Mouse (Mus musculus) forebrain, embryonic 15.5 days (tissue): Measurements from ENCODE around the gene Serhl. TPM values are rescaled to one million over a fixed set of nuclear protein-coding genes. Genes with fewer than 3 reads are reported as not detected.
"Not testable (repeated sequence)": the region's sequence is repeated elsewhere in the genome, so short reads cannot be mapped to it uniquely, and the experiment has no call there.

ENCODE experiments used
- ATAC-seq: fragments of 200-750 bp; cut with Nextera tagmentation; replicated peaks from 2 replicates; pipeline ENCODE4 v1.8.0; 2017; ENCODE audit warnings: mild to moderate bottlenecking, moderate TSS enrichment, moderate library complexity
- H3K27ac ChIP-seq: fragments of 300-500 bp; sonication (generic); replicated peaks from 2 replicates; pipeline ENCODE4 v1.5.1; 2015; ENCODE audit warnings: mild to moderate bottlenecking, inconsistent platforms
- H3K27me3 ChIP-seq: fragments of 300-500 bp; sonication (generic); 2 replicates; pipeline ENCODE4 v1.6.1; 2015; ENCODE audit warnings: inconsistent platforms
- H3K36me3 ChIP-seq: fragments of 300-500 bp; sonication (generic); 2 replicates; pipeline ENCODE4 v1.6.1; 2015; ENCODE audit warnings: mild to moderate bottlenecking, inconsistent platforms
- H3K4me1 ChIP-seq: fragments of 300-500 bp; sonication (generic); 2 replicates; pipeline ENCODE4 v1.6.1; 2015; ENCODE audit warnings: inconsistent platforms
- H3K4me2 ChIP-seq: fragments of 300-500 bp; sonication (generic); replicated peaks from 2 replicates; pipeline ENCODE4 v1.6.1; 2015; ENCODE audit warnings: mild to moderate bottlenecking, inconsistent platforms
- H3K4me3 ChIP-seq: fragments of 300-500 bp; sonication (generic); 2 replicates; pipeline ENCODE4 v1.5.1; 2015; ENCODE audit warnings: mild to moderate bottlenecking, inconsistent platforms
- H3K9ac ChIP-seq: fragments of 300-500 bp; sonication (generic); replicated peaks from 2 replicates; pipeline ENCODE4 v1.6.1; 2015; ENCODE audit warnings: mild to moderate bottlenecking, inconsistent platforms
- H3K9me3 ChIP-seq: fragments of 300-500 bp; sonication (generic); 2 replicates; pipeline ENCODE4 v1.6.1; 2016; ENCODE audit warnings: inconsistent platforms
- WGBS: fragments of 180-500 bp; shearing (Covaris S2); methylation state at CpG from one replicate; pipeline ENCODE4 v1.1.7; 2015; ENCODE audit warnings: mixed read lengths; 5-methylcytosine and 5-hydroxymethylcytosine counted together
- polyA plus RNA-seq: library from polyadenylated mRNA; unstranded; fragments of >200 nt; fragmentation: Nextera tagmentation; extraction: Ambion mirVana; gene quantifications from 2 replicates; pipeline ENCODE4 v1.2.1, GENCODE M21; 2015

The Serhl gene
- polyA plus RNA-seq, result 31.3 and 35.9 TPM in 2 replicates

- no peak for ATAC-seq
- Histone ChIP-seq H3K9ac (no peak within 1 kb of the TSS), H3K36me3 (no peaks in the 10 kb centered on the region), H3K9me3 (no peaks in the 10 kb centered on the region), H3K4me2 (peak within 1 kb of the TSS; percentile 1; the same call in 1 of the 2 replicates), H3K27me3 (0 out of 2 replicates have a peak, but pooled peaks cover 4% of the 10 kb centered on the region), H3K27ac (no peak within 1 kb of the TSS), H3K4me3 (no peak within 1 kb of the TSS), H3K4me1 (peaks cover 12% of the 10 kb centered on the region)
- WGBS, result 17% methylated on average over 7 of the region's 7 CpGs
Measured at GRCm38 (mm10) chr15:83089429-83089605, at the start of gene Serhl. Gene Serhl, plus strand, starts transcription at chr15:83089506.

DNA sequence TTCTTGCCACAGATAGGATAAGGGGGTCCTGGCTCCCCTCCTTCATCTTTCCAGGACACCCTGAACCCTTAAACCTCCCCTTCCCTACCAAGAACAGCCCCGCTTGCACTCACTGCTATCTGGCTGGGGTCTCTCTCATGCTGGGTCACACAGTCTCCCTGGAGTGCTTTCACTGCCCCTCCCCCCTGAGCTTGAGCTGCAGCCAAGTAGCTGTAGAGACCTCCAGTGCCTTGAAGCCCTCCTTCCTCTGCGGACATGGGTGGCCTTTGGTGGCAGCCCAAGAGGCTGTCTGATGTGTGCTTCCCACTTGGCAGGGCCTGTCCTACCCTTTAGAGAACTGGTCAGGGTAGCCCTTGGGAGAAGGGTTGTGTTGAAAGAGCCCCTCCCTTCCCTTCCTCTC, 49.1 kb upstream of the Serhl start:
- WGBS, result 25% methylated on average over 2 of the region's 2 CpGs
- peaks cover 55% of the 10 kb centered on the region for H3K4me1 ChIP-seq

GRCm38 (mm10) chr15:83042655-83043361, 46.5 kb upstream of the Serhl start:
- peaks cover 36% of the 10 kb centered on the region for H3K4me1 ChIP-seq
- H3K4me3 ChIP-seq, result peak overlapping the region; percentile 29
- peak overlapping the region; percentile 83 for H3K27ac ChIP-seq
- WGBS, result 2% methylated on average over 6 of the region's 6 CpGs
- peak overlapping the region; percentile 49 for H3K9ac ChIP-seq
- no peaks in the 10 kb centered on the region for H3K36me3 ChIP-seq
- 0 out of 2 replicates have a peak, but pooled peaks cover 6% of the 10 kb centered on the region for H3K9me3 ChIP-seq
- H3K4me2 ChIP-seq, result peak overlapping the region; percentile 47
- peak; percentile 69 for ATAC-seq
- H3K27me3 ChIP-seq, result no peaks in the 10 kb centered on the region

More for the DNA sequence above, 49.1 kb upstream of the Serhl start:
- no peaks in the 10 kb centered on the region for H3K27me3 ChIP-seq
- no peak overlapping the region for H3K4me3 ChIP-seq
- H3K36me3 ChIP-seq, result no peaks in the 10 kb centered on the region
- no peaks in the 10 kb centered on the region for H3K9me3 ChIP-seq
- H3K9ac ChIP-seq, result no peak overlapping the region
- H3K27ac ChIP-seq, result no peak overlapping the region
- no peak overlapping the region for H3K4me2 ChIP-seq
- no peak for ATAC-seq

DNA sequence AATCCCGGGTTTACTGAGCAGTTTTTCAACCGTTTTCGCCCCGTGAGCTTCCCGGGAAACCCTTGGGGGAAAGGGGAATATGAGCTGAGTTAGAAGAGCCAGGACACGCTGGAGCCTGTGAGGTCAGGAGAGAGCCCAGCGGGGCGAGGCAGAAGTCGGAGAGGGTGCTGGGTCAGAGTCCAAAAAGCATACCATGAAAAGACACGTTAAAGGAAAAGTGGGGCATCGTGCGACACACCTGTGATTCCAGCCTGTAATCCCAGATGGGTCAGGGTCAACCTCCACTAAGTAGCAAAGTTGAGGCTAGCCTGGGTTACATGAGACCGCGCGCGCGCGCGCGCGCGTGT, 46.0 kb upstream of the Serhl start:
- no peaks in the 10 kb centered on the region for H3K36me3 ChIP-seq
- no peaks in the 10 kb centered on the region for H3K27me3 ChIP-seq
- peak overlapping the region; percentile 49 for H3K9ac ChIP-seq
- H3K27ac ChIP-seq, result peak overlapping the region; percentile 83
- H3K4me2 ChIP-seq, result peak overlapping the region; percentile 47
- peaks cover 32% of the 10 kb centered on the region for H3K4me1 ChIP-seq
- ATAC-seq, result no peak
- H3K4me3 ChIP-seq, result no peak overlapping the region; the same call in 1 of the 2 replicates
- H3K9me3 ChIP-seq, result 0 out of 2 replicates have a peak, but pooled peaks cover 6% of the 10 kb centered on the region
- WGBS, result 66% methylated on average over 22 of the region's 22 CpGs

- not testable (repeated sequence) for H3K36me3 ChIP-seq, H3K9me3 ChIP-seq, H3K4me3 ChIP-seq, H3K27ac ChIP-seq, H3K9ac ChIP-seq, H3K4me2 ChIP-seq, H3K27me3 ChIP-seq, ATAC-seq
- H3K4me1 ChIP-seq, result peaks cover 25% of the 10 kb centered on the region
- 88% methylated on average over 5 of the region's 5 CpGs for WGBS
Measured at GRCm38 (mm10) chr15:83045565-83045964, 43.7 kb upstream of the Serhl start.

GRCm38 (mm10) chr15:83046308-83046707, 43.0 kb upstream of the Serhl start:
- 98% methylated on average over 3 of the region's 3 CpGs for WGBS
- Histone ChIP-seq H3K36me3 (no peaks in the 10 kb centered on the region), H3K27me3 (no peaks in the 10 kb centered on the region), H3K27ac (no peak overlapping the region), H3K9me3 (0 out of 2 replicates have a peak, but pooled peaks cover 6% of the 10 kb centered on the region), H3K4me1 (peaks cover 23% of the 10 kb centered on the region), H3K4me2 (no peak overlapping the region), H3K9ac (no peak overlapping the region), H3K4me3 (no peak overlapping the region)
- no peak for ATAC-seq

- H3K4me1 ChIP-seq, result peaks cover 22% of the 10 kb centered on the region
Measured at GRCm38 (mm10) chr15:83046730-83047129, 42.6 kb upstream of the Serhl start.

DNA sequence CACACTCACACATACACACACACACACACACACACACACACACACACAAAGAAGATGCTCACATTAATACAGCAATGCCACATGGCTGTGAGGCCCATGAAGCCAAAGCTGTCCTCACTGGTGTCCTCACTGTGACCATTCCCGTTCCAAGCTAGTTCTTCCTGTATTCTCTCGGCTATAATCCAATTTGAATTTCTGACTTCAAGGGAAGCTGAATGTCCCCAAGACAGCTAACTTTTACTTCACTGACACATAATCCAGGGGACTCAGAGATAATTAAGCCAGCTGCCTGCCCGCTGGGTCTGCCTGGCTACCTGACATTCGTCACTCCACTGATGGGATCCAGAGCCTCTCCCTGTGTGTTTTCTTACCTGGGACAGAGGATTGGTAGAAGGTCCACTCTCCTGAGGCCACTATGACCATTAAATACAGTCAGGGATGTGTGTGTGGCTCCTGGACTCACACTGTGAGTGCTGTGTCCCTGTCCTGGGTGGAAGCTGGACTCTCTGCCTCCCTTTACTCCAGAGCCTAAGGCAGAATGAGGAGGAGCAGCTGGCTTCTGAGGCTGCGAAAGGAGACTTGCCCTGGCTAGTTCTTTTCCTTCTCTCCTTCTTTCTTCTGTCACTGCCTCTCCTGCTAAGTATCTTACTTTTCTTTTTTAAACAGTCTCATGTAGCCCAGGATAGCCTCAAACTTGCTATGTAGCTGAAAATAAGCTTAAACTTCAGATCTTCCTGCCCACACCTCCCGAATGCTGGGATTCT, 36.8 kb upstream of the Serhl start:
- ATAC-seq, result no peak
- H3K27ac ChIP-seq, result no peak overlapping the region
- WGBS, result 67% methylated on average over 6 of the region's 6 CpGs

More at GRCm38 (mm10) chr15:83046730-83047129, 42.6 kb upstream of the Serhl start:
- Histone ChIP-seq H3K4me3 (no peak overlapping the region), H3K4me2 (no peak overlapping the region), H3K36me3 (no peaks in the 10 kb centered on the region), H3K27me3 (no peaks in the 10 kb centered on the region), H3K9ac (no peak overlapping the region), H3K27ac (no peak overlapping the region), H3K9me3 (0 out of 2 replicates have a peak, but pooled peaks cover 6% of the 10 kb centered on the region)
- WGBS, result 89% methylated on average over 7 of the region's 7 CpGs
- ATAC-seq, result no peak

DNA sequence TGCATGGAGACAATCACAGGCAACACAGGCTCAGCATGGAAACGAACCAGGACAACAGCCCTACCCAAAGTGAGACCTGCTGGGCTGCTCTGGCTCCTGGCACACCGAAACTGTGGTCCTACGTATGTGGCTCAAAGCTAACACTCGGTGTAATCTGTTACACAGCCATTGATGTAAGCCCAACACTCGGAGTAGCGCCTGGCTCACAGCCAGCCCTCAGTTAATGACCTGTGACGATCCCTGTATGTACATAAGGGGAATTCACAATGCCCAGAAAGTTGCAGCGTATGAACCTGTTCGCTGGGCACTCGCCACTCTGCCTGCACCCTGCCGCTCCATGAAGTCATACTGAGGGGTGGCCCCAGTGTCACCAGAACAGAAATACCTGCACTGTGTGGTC, 36.0 kb upstream of the Serhl start:
- Histone ChIP-seq H3K27ac (no peak overlapping the region), H3K36me3 (no peaks in the 10 kb centered on the region), H3K9me3 (no peaks in the 10 kb centered on the region), H3K4me3 (no peak overlapping the region), H3K27me3 (no peaks in the 10 kb centered on the region), H3K4me1 (peaks cover 24% of the 10 kb centered on the region), H3K9ac (no peak overlapping the region), H3K4me2 (no peak overlapping the region)
- ATAC-seq, result no peak
- WGBS, result 25% methylated on average over 11 of the region's 11 CpGs

More for the DNA sequence above, 36.8 kb upstream of the Serhl start:
- peaks cover 24% of the 10 kb centered on the region for H3K4me1 ChIP-seq
- H3K9me3 ChIP-seq, result no peaks in the 10 kb centered on the region
- H3K9ac ChIP-seq, result no peak overlapping the region
- H3K4me2 ChIP-seq, result no peak overlapping the region
- H3K36me3 ChIP-seq, result no peaks in the 10 kb centered on the region
- no peak overlapping the region for H3K4me3 ChIP-seq
- H3K27me3 ChIP-seq, result no peaks in the 10 kb centered on the region

- peaks cover 38% of the 10 kb centered on the region for H3K4me1 ChIP-seq
- peak overlapping the region; percentile 94 for H3K27ac ChIP-seq
- WGBS, result 44% methylated on average over 5 of the region's 5 CpGs
- no peaks in the 10 kb centered on the region for H3K9me3 ChIP-seq
- no peak overlapping the region; the same call in 1 of the 2 replicates for H3K9ac ChIP-seq
- no peak for ATAC-seq
- H3K36me3 ChIP-seq, result no peaks in the 10 kb centered on the region
- H3K27me3 ChIP-seq, result no peaks in the 10 kb centered on the region
- peak overlapping the region; percentile 50; the same call in 1 of the 2 replicates for H3K4me2 ChIP-seq
- no peak overlapping the region for H3K4me3 ChIP-seq
Measured at GRCm38 (mm10) chr15:83055569-83055968, 33.7 kb upstream of the Serhl start.

- H3K4me1 ChIP-seq, result peaks cover 38% of the 10 kb centered on the region
- no peaks in the 10 kb centered on the region for H3K27me3 ChIP-seq
- peak overlapping the region; percentile 50 for H3K4me2 ChIP-seq
- no peaks in the 10 kb centered on the region for H3K36me3 ChIP-seq
- H3K9me3 ChIP-seq, result no peaks in the 10 kb centered on the region
- H3K4me3 ChIP-seq, result peak overlapping the region; percentile 39
- peak overlapping the region; percentile 94 for H3K27ac ChIP-seq
- H3K9ac ChIP-seq, result peak overlapping the region; percentile 49
- ATAC-seq, result peak; percentile 62
- under 1% methylated on average over 29 of the region's 29 CpGs for WGBS
Measured at GRCm38 (mm10) chr15:83056378-83057083, 32.8 kb upstream of the Serhl start.

DNA sequence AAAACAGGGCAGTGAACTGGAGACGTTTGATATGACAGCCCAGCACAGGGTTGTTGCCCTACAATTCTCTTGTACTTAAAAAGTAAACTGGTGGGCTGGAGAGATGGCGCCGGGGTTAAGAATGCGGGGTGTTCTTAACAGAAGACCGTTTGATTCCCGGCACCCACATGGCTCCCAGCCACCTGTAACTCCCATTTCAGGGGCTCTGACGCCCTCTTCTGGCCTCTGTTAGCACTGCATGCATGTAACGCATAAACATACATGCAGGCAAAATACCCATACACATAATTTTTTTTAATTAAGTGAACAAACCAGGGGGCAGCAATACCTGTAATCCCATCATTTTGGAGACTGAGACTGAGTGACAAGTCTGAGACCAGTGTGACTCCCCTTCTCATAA, 31.8 kb upstream of the Serhl start:
- Histone ChIP-seq H3K4me2 (no peak overlapping the region), H3K27ac (peak overlapping the region; percentile 94), H3K4me1 (peaks cover 38% of the 10 kb centered on the region), H3K36me3 (no peaks in the 10 kb centered on the region), H3K27me3 (no peaks in the 10 kb centered on the region), H3K9me3 (no peaks in the 10 kb centered on the region), H3K4me3 (no peak overlapping the region), H3K9ac (no peak overlapping the region)
- 76% methylated on average over 8 of the region's 8 CpGs for WGBS
- no peak for ATAC-seq
